Mouse (Mus musculus): Measurements from ENCODE around the gene Xpa. TPM values are rescaled to one million over a fixed set of nuclear protein-coding genes. Genes with fewer than 3 reads are reported as not detected.
"Not testable (repeated sequence)": the region's sequence is repeated elsewhere in the genome, so short reads cannot be mapped to it uniquely, and the experiment has no call there.

Gene Xpa
- total and polyA plus RNA-seq, 3 experiments = 14.5 to 21.1 (median 17.2) TPM

DNA sequence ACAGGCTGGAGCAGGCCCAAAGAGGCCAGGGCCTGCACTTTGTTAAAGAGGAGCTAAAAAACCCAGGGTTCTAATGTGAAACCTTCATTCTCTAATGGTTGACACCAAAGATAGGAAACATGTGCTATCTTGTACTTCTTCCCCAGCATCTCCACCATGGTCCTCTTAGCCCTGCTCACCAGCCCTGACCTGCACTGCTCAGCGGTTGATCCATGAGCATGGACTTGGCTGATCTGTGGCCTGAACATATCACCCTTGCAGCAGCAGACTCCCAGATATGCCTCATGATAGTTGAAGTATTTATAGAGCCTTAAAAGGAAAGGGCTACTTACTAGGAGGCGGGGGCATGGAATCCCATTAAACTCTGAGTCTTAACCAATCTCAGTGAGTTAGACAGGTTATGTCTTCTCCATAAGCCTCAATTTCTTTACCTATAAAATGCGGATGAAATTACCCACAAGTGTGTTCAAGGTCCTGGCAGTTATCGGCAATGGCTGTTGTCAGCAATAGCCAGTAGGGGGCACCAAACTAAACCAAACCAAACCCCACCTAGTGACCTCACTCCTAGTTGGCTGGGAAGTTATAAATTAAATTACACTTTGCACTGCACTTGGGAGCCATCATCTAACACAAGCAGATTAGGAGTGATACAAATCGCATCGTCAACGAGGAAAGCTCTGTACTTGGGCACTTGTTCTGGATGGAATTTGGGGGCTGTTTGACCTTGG lies 5.9 kb upstream of the Xpa start:
- Histone ChIP-seq H3K36me3 (replicated peaks) (no peaks in the 10 kb centered on the region), H3K4me3 (ENCODE audit: low read depth, low read length) (no peak overlapping the region), H3K4me1 (ENCODE audit: insufficient read depth, low read depth, low read length) (peaks cover 10% of the 10 kb centered on the region), H3K27me3 (ENCODE audit: insufficient read depth, low read length) (peaks cover 25% of the 10 kb centered on the region), H3K9me3 (replicated peaks) (no peaks in the 10 kb centered on the region)
- DNase-seq (ENCODE audit: low spot score) (peak; percentile 38), ATAC-seq (ENCODE audit: extremely low read depth, insufficient number of reproducible peaks, low FRiP score, poor library complexity, severe bottlenecking) (no peak)
- TF ChIP-seq POLR2AphosphoS5 (IDR thresholded peaks at IDR 0.05; ENCODE audit: insufficient replicate concordance, low read depth, low read length) (no peak), TAL1 (conservative IDR thresholded peaks at IDR 0.05; ENCODE audit: low read depth, low read length) (no peak), CTCF (IDR thresholded peaks at IDR 0.05; ENCODE audit: low read depth, low read length) (peak; percentile 76), GATA2 (IDR thresholded peaks at IDR 0.05; ENCODE audit: borderline replicate concordance, low read depth, low read length) (no peak)

- Histone ChIP-seq H3K4me1 (ENCODE audit: insufficient read depth, low read depth, low read length) (peaks cover 24% of the 10 kb centered on the region), H3K9me3 (replicated peaks) (no peaks in the 10 kb centered on the region), H3K36me3 (replicated peaks) (peaks cover 3% of the 10 kb centered on the region), H3K4me3 (ENCODE audit: low read depth, low read length) (no peak overlapping the region), H3K27me3 (ENCODE audit: insufficient read depth, low read length) (peaks cover 17% of the 10 kb centered on the region)
- ATAC-seq (ENCODE audit: extremely low read depth, insufficient number of reproducible peaks, low FRiP score, poor library complexity, severe bottlenecking) (no peak), DNase-seq (ENCODE audit: low spot score) (no peak)
- TF ChIP-seq GATA2 (IDR thresholded peaks at IDR 0.05; ENCODE audit: borderline replicate concordance, low read depth, low read length) (no peak), POLR2AphosphoS5 (IDR thresholded peaks at IDR 0.05; ENCODE audit: insufficient replicate concordance, low read depth, low read length) (no peak), CTCF (IDR thresholded peaks at IDR 0.05; ENCODE audit: low read depth, low read length) (no peak), TAL1 (conservative IDR thresholded peaks at IDR 0.05; ENCODE audit: low read depth, low read length) (no peak), GATA1 (IDR thresholded peaks at IDR 0.05; ENCODE audit: borderline replicate concordance, low read length) (no peak)
These were observed 2.0 kb upstream of the Xpa start for GRCm38 (mm10) chr4:46198064-46198463.

DNA sequence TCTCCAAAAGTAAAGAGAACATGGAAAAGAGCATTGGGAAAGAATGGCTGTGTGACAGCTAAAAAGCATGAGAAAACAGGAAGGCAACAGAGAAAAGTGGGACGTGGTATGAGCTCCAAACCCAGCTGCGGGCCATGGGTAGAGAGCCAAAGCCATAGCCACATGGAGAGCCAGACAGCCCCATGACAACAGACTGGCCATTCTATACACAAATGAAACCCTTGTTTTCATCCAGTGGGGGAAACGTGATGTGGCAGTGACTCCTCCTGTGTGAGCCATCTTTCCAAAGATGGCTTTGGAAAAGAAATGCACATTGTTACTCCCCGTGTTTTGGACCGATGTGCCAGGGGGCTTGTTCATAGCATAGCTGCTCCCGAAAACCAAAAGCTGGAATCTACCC lies 402 bp upstream of the Xpa start:
- TF ChIP-seq CTCF (IDR thresholded peaks at IDR 0.05; ENCODE audit: low read depth, low read length) (no peak), GATA2 (IDR thresholded peaks at IDR 0.05; ENCODE audit: borderline replicate concordance, low read depth, low read length) (no peak), POLR2AphosphoS5 (IDR thresholded peaks at IDR 0.05; ENCODE audit: insufficient replicate concordance, low read depth, low read length) (no peak), GATA1 (IDR thresholded peaks at IDR 0.05; ENCODE audit: borderline replicate concordance, low read length) (no peak), TAL1 (conservative IDR thresholded peaks at IDR 0.05; ENCODE audit: low read depth, low read length) (no peak)

DNA sequence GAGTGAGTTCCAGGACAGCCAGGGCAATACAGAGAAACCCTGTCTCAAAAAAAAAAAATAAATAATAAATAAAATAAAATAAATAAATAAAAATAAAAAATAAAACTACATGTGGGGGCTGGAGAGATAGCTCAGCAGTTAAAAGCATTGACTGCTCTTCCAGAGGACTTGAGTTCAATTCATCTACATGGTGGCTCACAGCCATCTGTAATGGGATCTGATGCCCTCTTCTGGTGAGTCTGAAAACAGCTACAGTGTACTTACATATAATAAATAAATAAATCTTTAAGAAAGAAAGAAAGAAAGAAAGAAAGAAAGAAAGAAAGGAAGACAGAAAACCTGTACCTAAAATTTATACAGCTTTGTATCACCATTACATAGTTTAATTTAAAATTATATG lies 4.1 kb downstream of the Xpa start:
- ATAC-seq (ENCODE audit: extremely low read depth, insufficient number of reproducible peaks, low FRiP score, poor library complexity, severe bottlenecking); H3K9me3 ChIP-seq (replicated peaks); DNase-seq (ENCODE audit: low spot score); H3K27me3 ChIP-seq (ENCODE audit: insufficient read depth, low read length); H3K4me3 ChIP-seq (ENCODE audit: low read depth, low read length): not testable (repeated sequence)
- peaks cover 40% of the 10 kb centered on the region for H3K36me3 ChIP-seq (replicated peaks)
- H3K4me1 ChIP-seq (ENCODE audit: insufficient read depth, low read depth, low read length) = peaks cover 14% of the 10 kb centered on the region

More for the DNA sequence above, 402 bp upstream of the Xpa start:
- no peak for DNase-seq (ENCODE audit: low spot score)
- H3K36me3 ChIP-seq (replicated peaks) = peaks cover 5% of the 10 kb centered on the region
- H3K4me3 ChIP-seq (ENCODE audit: low read depth, low read length) = peak overlapping the region; percentile 89
- no peak for ATAC-seq (ENCODE audit: extremely low read depth, insufficient number of reproducible peaks, low FRiP score, poor library complexity, severe bottlenecking)
- H3K4me1 ChIP-seq (ENCODE audit: insufficient read depth, low read depth, low read length) = peaks cover 16% of the 10 kb centered on the region
- H3K27me3 ChIP-seq (ENCODE audit: insufficient read depth, low read length) = peaks cover 9% of the 10 kb centered on the region
- H3K9me3 ChIP-seq (replicated peaks) = no peaks in the 10 kb centered on the region

DNA sequence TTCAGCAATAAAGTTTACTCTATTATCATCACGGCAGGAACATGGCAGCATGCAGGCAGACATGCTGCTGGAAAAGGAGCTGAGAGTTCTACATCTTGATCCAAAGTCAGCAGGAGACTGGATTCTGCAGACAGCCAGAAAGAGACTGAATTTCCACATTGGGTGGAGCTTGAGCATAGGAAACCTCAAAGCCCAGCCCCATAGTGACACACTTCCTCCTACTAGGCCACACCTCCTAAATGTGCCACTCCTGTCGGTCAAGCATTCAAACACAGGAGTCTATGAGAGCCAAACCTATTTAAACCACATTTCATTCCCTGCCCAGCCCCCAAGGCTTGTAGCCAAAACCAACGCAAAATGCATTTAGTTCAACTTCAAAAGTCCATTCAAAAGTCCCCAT lies 9.6 kb downstream of the Xpa start:
- Histone ChIP-seq H3K36me3 (replicated peaks) (peaks cover 82% of the 10 kb centered on the region), H3K4me3 (ENCODE audit: low read depth, low read length) (no peak overlapping the region), H3K27me3 (ENCODE audit: insufficient read depth, low read length) (peaks cover 6% of the 10 kb centered on the region; the same call in 1 of the 2 replicates), H3K4me1 (ENCODE audit: insufficient read depth, low read depth, low read length) (no peaks in the 10 kb centered on the region), H3K9me3 (replicated peaks) (no peaks in the 10 kb centered on the region)
- TF ChIP-seq GATA2 (IDR thresholded peaks at IDR 0.05; ENCODE audit: borderline replicate concordance, low read depth, low read length) (no peak), CTCF (IDR thresholded peaks at IDR 0.05; ENCODE audit: low read depth, low read length) (no peak), TAL1 (conservative IDR thresholded peaks at IDR 0.05; ENCODE audit: low read depth, low read length) (no peak), GATA1 (IDR thresholded peaks at IDR 0.05; ENCODE audit: borderline replicate concordance, low read length) (no peak), POLR2AphosphoS5 (IDR thresholded peaks at IDR 0.05; ENCODE audit: insufficient replicate concordance, low read depth, low read length) (no peak)
- ATAC-seq (ENCODE audit: extremely low read depth, insufficient number of reproducible peaks, low FRiP score, poor library complexity, severe bottlenecking) (no peak), DNase-seq (ENCODE audit: low spot score) (no peak)

GRCm38 (mm10) chr4:46185890-46186289 lies 10.2 kb downstream of the Xpa start:
- Histone ChIP-seq H3K4me3 (ENCODE audit: low read depth, low read length) (no peak overlapping the region), H3K4me1 (ENCODE audit: insufficient read depth, low read depth, low read length) (no peaks in the 10 kb centered on the region; the same call in 1 of the 2 replicates), H3K27me3 (ENCODE audit: insufficient read depth, low read length) (peaks cover 6% of the 10 kb centered on the region; the same call in 1 of the 2 replicates), H3K36me3 (replicated peaks) (peaks cover 83% of the 10 kb centered on the region), H3K9me3 (replicated peaks) (no peaks in the 10 kb centered on the region)
- DNase-seq (ENCODE audit: low spot score) (no peak), ATAC-seq (ENCODE audit: extremely low read depth, insufficient number of reproducible peaks, low FRiP score, poor library complexity, severe bottlenecking) (no peak)
- TF ChIP-seq POLR2AphosphoS5 (IDR thresholded peaks at IDR 0.05; ENCODE audit: insufficient replicate concordance, low read depth, low read length) (no peak), CTCF (IDR thresholded peaks at IDR 0.05; ENCODE audit: low read depth, low read length) (no peak), TAL1 (conservative IDR thresholded peaks at IDR 0.05; ENCODE audit: low read depth, low read length) (no peak), GATA1 (IDR thresholded peaks at IDR 0.05; ENCODE audit: borderline replicate concordance, low read length) (no peak), GATA2 (IDR thresholded peaks at IDR 0.05; ENCODE audit: borderline replicate concordance, low read depth, low read length) (no peak)

All from G1E (cell line).